Mouse (Mus musculus) retina, adult 2 months (tissue): Measurements from ENCODE around the gene Ampd1.

Experiments
- DNase-seq: peaks from one replicate; pipeline ENCODE4 v3.0.0-alpha.2; 2012; ENCODE audit warnings: low read depth, low spot score

Gene Ampd1

GRCm38 (mm10) chr3:103148941-103149340 is 75.1 kb downstream of the Ampd1 start:
- no peak for DNase-seq
